ENCODE assay signal across 7 mouse cellular contexts in genomic region chr7:73616971-73617906, GRCm38 (mm10).
DNase-seq lines count a peak whose midpoint lies in the region; ATAC-seq and TF ChIP-seq lines count a peak whose summit lies in the region.

No protein-coding gene starts in this region.

- WGBS in bone marrow, adult 2 months: 16% methylated on average over 21 of the region's 21 CpGs
- 1% methylated on average over 21 of the region's 21 CpGs for WGBS in forebrain, embryonic 14.5 days
- WGBS in lung, embryonic 16.5 days: 4% methylated on average over 21 of the region's 21 CpGs
- 2% methylated on average over 21 of the region's 21 CpGs for WGBS in olfactory bulb, adult 2 months

- H3K79me2 ChIP-seq in MEL (ENCODE audit: control insufficient read depth, insufficient read depth, low read length, poor library complexity): peaks cover 12% of the 10 kb centered on the region; the same call in 1 of the 2 replicates

- no peak for TF ChIP-seq CTCF in MEL (IDR thresholded peaks at IDR 0.05 in 2 of 3, conservative IDR thresholded peaks at IDR 0.05 in 1 of 3; ENCODE audit: control insufficient read depth in 1 of 3, insufficient read depth in 1 of 3, low read depth in 2 of 3, low read length in 3 of 3, poor library complexity in 1 of 3, severe bottlenecking in 1 of 3)
- no peak for TF ChIP-seq CTCF in bone marrow, adult 2 months (IDR thresholded peaks at IDR 0.05; ENCODE audit: control insufficient read depth, insufficient read depth, low read length)
- no peak for TF ChIP-seq CTCF in olfactory bulb, adult 2 months (IDR thresholded peaks at IDR 0.05; ENCODE audit: insufficient read depth, low read depth, low read length)

- no peak for TF ChIP-seq EP300 in MEL (IDR thresholded peaks at IDR 0.05; ENCODE audit: low read depth in 1 of 2, low read length in 2 of 2)

- peaks cover 0 to 24% of the 10 kb centered on the region in 2 experiments; a peak in 2 of 4 replicates for H3K36me3 ChIP-seq in MEL (ENCODE audit: control insufficient read depth in 1 of 2, insufficient read depth in 2 of 2, low read length in 2 of 2)
- H3K36me3 ChIP-seq in forebrain, embryonic 14.5 days (ENCODE audit: control insufficient read depth, insufficient read depth, low read length): no peaks in the 10 kb centered on the region
- H3K36me3 ChIP-seq in lung, embryonic 16.5 days (ENCODE audit: control insufficient read depth, insufficient read depth, low read length): no peaks in the 10 kb centered on the region

- no peak; the same call in 1 of the 2 replicates for TF ChIP-seq RAD21 in MEL (IDR thresholded peaks at IDR 0.05; ENCODE audit: low read depth, low read length)

- peak overlapping the region; percentile 69 for H3K4me2 ChIP-seq in forebrain, embryonic 14.5 days (ENCODE audit: low read length)
- peak overlapping the region; percentile 88 for H3K4me2 ChIP-seq in lung, embryonic 16.5 days (ENCODE audit: low read depth, low read length)

- H3K27ac ChIP-seq in MEL (ENCODE audit: control insufficient read depth, low read depth, low read length): peak overlapping the region; percentile 89
- H3K27ac ChIP-seq in bone marrow, adult 2 months (ENCODE audit: control insufficient read depth, insufficient read depth, low read depth, low read length, poor library complexity): peak overlapping the region; percentile 89
- H3K27ac ChIP-seq in forebrain, embryonic 14.5 days (ENCODE audit: low read depth, low read length): peak overlapping the region; percentile 99
- H3K27ac ChIP-seq in lung, embryonic 16.5 days (ENCODE audit: low read length): peak overlapping the region; percentile 100
- peak overlapping the region; percentile 100 for H3K27ac ChIP-seq in olfactory bulb, adult 2 months (ENCODE audit: insufficient read depth, low read depth, low read length)

- peaks cover 11 to 20% of the 10 kb centered on the region in 2 experiments for H3K4me1 ChIP-seq in MEL (ENCODE audit: control insufficient read depth in 1 of 2, insufficient read depth in 2 of 2, low read length in 2 of 2)
- H3K4me1 ChIP-seq in bone marrow, adult 2 months (ENCODE audit: control insufficient read depth, insufficient read depth, low read length): peaks cover 1% of the 10 kb centered on the region; the same call in 1 of the 2 replicates
- peaks cover 25% of the 10 kb centered on the region for H3K4me1 ChIP-seq in forebrain, embryonic 14.5 days (ENCODE audit: control insufficient read depth, insufficient read depth, low read length)
- peaks cover 22% of the 10 kb centered on the region for H3K4me1 ChIP-seq in lung, embryonic 16.5 days (replicated peaks; ENCODE audit: control insufficient read depth, insufficient read depth, low read length)
- peaks cover 5% of the 10 kb centered on the region for H3K4me1 ChIP-seq in olfactory bulb, adult 2 months (ENCODE audit: control insufficient read depth, insufficient read depth, low read length)

- peak overlapping the region; percentile 80 to 84 for H3K4me3 ChIP-seq in MEL (ENCODE audit: control insufficient read depth in 1 of 2, insufficient read depth in 1 of 2, low read depth in 2 of 2, low read length in 2 of 2)
- peak overlapping the region; percentile 66 for H3K4me3 ChIP-seq in bone marrow, adult 2 months (replicated peaks; ENCODE audit: control insufficient read depth, low read depth, low read length)
- peak overlapping the region; percentile 62 for H3K4me3 ChIP-seq in forebrain, embryonic 14.5 days (ENCODE audit: low read depth, low read length)
- H3K4me3 ChIP-seq in lung, embryonic 16.5 days (ENCODE audit: low read length): peak overlapping the region; percentile 74
- peak overlapping the region; percentile 83 for H3K4me3 ChIP-seq in olfactory bulb, adult 2 months (ENCODE audit: insufficient read depth, low read depth, low read length)

- DNase-seq in MEL (ENCODE audit: low read depth, low spot score): peak; percentile 83
- DNase-seq in forebrain, embryonic 14.5 days (ENCODE audit: low spot score): peak; percentile 91
- DNase-seq in layer of hippocampus, adult 8-10 months (ENCODE audit: low spot score in 2 of 2): peak; percentile 39 to 43

- H3K27me3 ChIP-seq in MEL (ENCODE audit: control insufficient read depth in 1 of 2, insufficient read depth in 2 of 2, low read length in 2 of 2): no peaks in the 10 kb centered on the region
- H3K27me3 ChIP-seq in forebrain, embryonic 14.5 days (replicated peaks; ENCODE audit: control insufficient read depth, insufficient read depth, low read length): no peaks in the 10 kb centered on the region
- no peaks in the 10 kb centered on the region for H3K27me3 ChIP-seq in lung, embryonic 16.5 days (ENCODE audit: control insufficient read depth, insufficient read depth, low read depth, low read length)

- H3K9me3 ChIP-seq in MEL (replicated peaks; ENCODE audit: insufficient read depth, low read length): no peaks in the 10 kb centered on the region
- H3K9me3 ChIP-seq in forebrain, embryonic 14.5 days (replicated peaks; ENCODE audit: control insufficient read depth, low read length): no peaks in the 10 kb centered on the region
- no peaks in the 10 kb centered on the region for H3K9me3 ChIP-seq in lung, embryonic 16.5 days (ENCODE audit: control insufficient read depth, low read length)

- ATAC-seq in forebrain, embryonic 14.5 days: peak; percentile 14
- ATAC-seq in hematopoietic stem cell, adult 5-6 weeks (replicated peaks in 1 of 2; ENCODE audit: insufficient read depth in 1 of 2, low FRiP score in 2 of 2, low TSS enrichment in 1 of 2, low read depth in 1 of 2, poor library complexity in 2 of 2, severe bottlenecking in 2 of 2): peak; percentile 26 to 30; a peak in 1 of 4 replicates
- ATAC-seq in lung, embryonic 16.5 days (ENCODE audit: low read depth): no peak

- peak overlapping the region; percentile 95 for H3K9ac ChIP-seq in MEL (ENCODE audit: control insufficient read depth, low read depth, low read length, poor library complexity, severe bottlenecking)
- peak overlapping the region; percentile 94 for H3K9ac ChIP-seq in forebrain, embryonic 14.5 days (ENCODE audit: low read length)
- H3K9ac ChIP-seq in lung, embryonic 16.5 days (ENCODE audit: low read length): peak overlapping the region; percentile 91

- TF ChIP-seq POLR2A in MEL (IDR thresholded peaks at IDR 0.05; ENCODE audit: control insufficient read depth in 1 of 2, insufficient read depth in 1 of 2, low read depth in 1 of 2, low read length in 2 of 2, poor library complexity in 1 of 2): peak in 1 of 2 experiments; percentile 34; a peak in 2 of 4 replicates
- no peak for TF ChIP-seq POLR2A in bone marrow, adult 2 months (IDR thresholded peaks at IDR 0.05; ENCODE audit: borderline replicate concordance, control insufficient read depth, low read depth, low read length)
- no peak for TF ChIP-seq POLR2A in olfactory bulb, adult 2 months (IDR thresholded peaks at IDR 0.05; ENCODE audit: insufficient read depth, low read depth, low read length)

TF ChIP-seq in MEL, 35 proteins besides CTCF, POLR2A, EP300 and RAD21:
- TF ChIP-seq MYC (IDR thresholded peaks at IDR 0.05; ENCODE audit: low read depth, low read length) (no peak; the same call in 1 of the 2 replicates), GATA1 (IDR thresholded peaks at IDR 0.05; ENCODE audit: low read depth, low read length) (no peak), TBP (IDR thresholded peaks at IDR 0.05; ENCODE audit: low read depth, low read length) (0 out of 2 replicates have a peak, but pooled peaks have one; percentile 23), POLR2AphosphoS2 (IDR thresholded peaks at IDR 0.05; ENCODE audit: low read length) (0 out of 2 replicates have a peak, but pooled peaks have one; percentile 3), ETS1 (IDR thresholded peaks at IDR 0.05; ENCODE audit: low read depth, low read length) (peak; percentile 38; the same call in 1 of the 2 replicates), BHLHE40 (IDR thresholded peaks at IDR 0.05; ENCODE audit: borderline replicate concordance, low read depth, low read length) (peak; percentile 50; the same call in 1 of the 2 replicates), CHD2 (IDR thresholded peaks at IDR 0.05; ENCODE audit: low read length) (no peak), MYB (IDR thresholded peaks at IDR 0.05; ENCODE audit: low read depth, low read length) (no peak), SIN3A (IDR thresholded peaks at IDR 0.05; ENCODE audit: low read length) (no peak), MAFK (IDR thresholded peaks at IDR 0.05; ENCODE audit: borderline replicate concordance, low read depth, low read length) (no peak), NRF1 (IDR thresholded peaks at IDR 0.05; ENCODE audit: insufficient read depth, low read depth, low read length, poor library complexity, severe bottlenecking) (no peak), UBTF (IDR thresholded peaks at IDR 0.05; ENCODE audit: borderline replicate concordance, insufficient read depth, low read depth, low read length) (no peak), ZNF384 (IDR thresholded peaks at IDR 0.05; ENCODE audit: low read depth, low read length) (peak; percentile 56; the same call in 1 of the 2 replicates), HCFC1 (IDR thresholded peaks at IDR 0.05; ENCODE audit: low read depth, low read length) (no peak)

Comparison
In these comparisons a context has a peak if more than half of its experiments do, and no peak if none do; other contexts are left out.
1. DNase-seq: peak in every context shown above with its lines; median percentile 91 in forebrain, embryonic 14.5 days; 83 in MEL; 41 in layer of hippocampus, adult 8-10 months.